Mouse (Mus musculus) embryonic fibroblast, embryonic 13.5 days (primary cell): ENCODE measurements around the gene Arid1b.

Source experiments
- CTCF ChIP-seq: IDR thresholded peaks from 2 replicates; pipeline ENCODE4 v1.5.1; 2011; ENCODE audit warnings: mild to moderate bottlenecking, control low read depth, low read length, moderate library complexity, borderline replicate concordance; ENCODE audit not compliant: insufficient read depth
- POLR2A ChIP-seq: IDR thresholded peaks from 2 replicates; pipeline ENCODE4 v1.6.1; 2011; ENCODE audit warnings: low read depth, mild to moderate bottlenecking, control low read depth, low read length, moderate library complexity

- TF ChIP-seq POLR2A: no peak
- TF ChIP-seq CTCF: no peak
These were observed 51.5 kb downstream of the Arid1b start for GRCm38 (mm10) chr17:5045613-5046012.
